Mouse (Mus musculus): ENCODE measurements around the gene Gm49368. TPM values are rescaled to one million over a fixed set of nuclear protein-coding genes. Genes with fewer than 3 reads are reported as not detected.
"Not testable (repeated sequence)": the region's sequence is repeated elsewhere in the genome, so short reads cannot be mapped to it uniquely, and the experiment has no call there.

Gm49368 gene
- polyA plus RNA-seq (2014; fragmentation: Nextera tagmentation; extraction: Ambion mirVana): not detected in 2 replicates

DNA sequence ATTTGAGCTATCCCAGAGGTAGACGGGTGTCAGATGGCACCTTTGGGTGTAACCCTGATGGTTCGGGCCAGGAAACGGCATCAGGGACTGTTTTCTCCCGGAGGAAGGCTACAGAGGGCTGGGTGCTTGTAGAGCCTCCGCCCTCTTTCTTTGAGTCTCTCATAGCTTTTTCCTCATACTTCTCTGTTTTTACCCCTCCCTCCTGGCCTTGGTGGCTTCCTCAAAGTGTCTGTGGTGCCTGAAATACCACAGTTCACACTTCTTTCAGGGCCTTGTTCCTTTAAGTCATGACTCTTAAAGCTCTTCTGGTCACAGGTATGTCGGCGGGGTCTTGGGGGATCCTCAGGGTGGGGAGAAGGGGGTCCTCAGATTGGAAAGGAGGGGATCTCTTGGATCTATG is at the start of gene Gm49368, which contains the start of gene Itgam:
Gm49368 (plus strand) TSS at position 228 of the 400 bp plus-strand sequence.
Itgam (plus strand) TSS at position 185 of the 400 bp plus-strand sequence.
- DNase-seq (ENCODE audit: low spot score): no peak
- Histone ChIP-seq H3K27ac (ENCODE audit: low read depth, low read length) (no peak within 1 kb of the TSS), H3K4me1 (ENCODE audit: control insufficient read depth, insufficient read depth, low read length) (no peaks in the 10 kb centered on the region), H3K27me3 (replicated peaks; ENCODE audit: control insufficient read depth, insufficient read depth, low read length) (no peaks in the 10 kb centered on the region), H3K4me3 (ENCODE audit: low read depth, low read length) (no peak within 1 kb of the TSS), H3K4me2 (ENCODE audit: low read length) (no peak within 1 kb of the TSS), H3K9ac (ENCODE audit: low read length) (no peak within 1 kb of the TSS), H3K36me3 (ENCODE audit: control insufficient read depth, insufficient read depth, low read length) (no peaks in the 10 kb centered on the region), H3K9me3 (replicated peaks; ENCODE audit: control insufficient read depth, low read length) (no peaks in the 10 kb centered on the region)
- ATAC-seq: no peak
- 93% methylated on average over 7 of the region's 7 CpGs for WGBS

DNA sequence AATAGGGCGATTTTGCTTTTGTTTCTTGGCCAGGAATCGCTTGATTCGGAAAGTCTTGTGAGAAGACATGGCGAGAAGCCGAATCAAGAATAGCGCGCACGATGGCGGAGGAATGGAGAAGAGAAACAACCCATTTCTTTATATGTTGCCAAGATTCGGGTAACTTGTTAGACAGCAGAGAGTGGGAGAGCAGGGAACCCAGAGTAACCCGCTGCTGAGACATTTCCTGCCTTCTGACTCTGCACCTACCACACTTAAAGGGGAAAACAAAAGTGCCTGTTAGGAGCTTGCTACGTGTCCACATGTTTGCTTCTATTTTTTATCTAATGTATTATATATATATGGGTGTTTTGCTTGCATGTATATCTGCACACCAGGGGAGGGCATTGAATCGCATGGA is 49.4 kb upstream of the Gm49368 start:
- Histone ChIP-seq H3K27ac (ENCODE audit: low read depth, low read length) (no peak overlapping the region), H3K9ac (ENCODE audit: low read length) (no peak overlapping the region), H3K36me3 (ENCODE audit: control insufficient read depth, insufficient read depth, low read length) (no peaks in the 10 kb centered on the region), H3K4me3 (ENCODE audit: low read depth, low read length) (no peak overlapping the region), H3K27me3 (replicated peaks; ENCODE audit: control insufficient read depth, insufficient read depth, low read length) (no peaks in the 10 kb centered on the region), H3K9me3 (replicated peaks; ENCODE audit: control insufficient read depth, low read length) (no peaks in the 10 kb centered on the region), H3K4me1 (ENCODE audit: control insufficient read depth, insufficient read depth, low read length) (no peaks in the 10 kb centered on the region), H3K4me2 (ENCODE audit: low read length) (no peak overlapping the region)
- ATAC-seq: no peak
- 94% methylated on average over 13 of the region's 13 CpGs for WGBS
- DNase-seq (ENCODE audit: low spot score): no peak

DNA sequence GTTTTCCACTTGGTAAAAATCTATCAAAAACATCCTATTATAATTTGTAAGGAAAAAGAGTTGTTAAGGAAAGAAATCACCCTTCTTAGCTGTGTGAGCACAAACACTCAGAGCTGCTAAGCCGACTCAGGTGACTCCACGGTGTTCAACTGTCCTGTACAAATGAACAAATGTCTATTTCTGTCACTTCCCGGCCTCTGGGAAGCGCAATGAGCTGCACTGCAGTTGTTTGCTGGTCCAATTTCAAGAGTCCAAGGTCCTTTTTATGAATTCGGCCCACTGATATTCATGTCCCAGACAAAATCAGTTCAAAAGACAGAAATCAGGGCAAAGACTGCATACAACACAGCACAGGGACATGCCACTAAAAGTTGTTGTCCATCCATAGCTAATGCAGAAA is 46.3 kb upstream of the Gm49368 start:
- H3K36me3 ChIP-seq (ENCODE audit: control insufficient read depth, insufficient read depth, low read length); H3K4me3 ChIP-seq (ENCODE audit: low read depth, low read length); H3K27ac ChIP-seq (ENCODE audit: low read depth, low read length); H3K4me2 ChIP-seq (ENCODE audit: low read length); DNase-seq (ENCODE audit: low spot score); ATAC-seq; H3K4me1 ChIP-seq (ENCODE audit: control insufficient read depth, insufficient read depth, low read length); H3K27me3 ChIP-seq (replicated peaks; ENCODE audit: control insufficient read depth, insufficient read depth, low read length); H3K9me3 ChIP-seq (replicated peaks; ENCODE audit: control insufficient read depth, low read length); H3K9ac ChIP-seq (ENCODE audit: low read length): not testable (repeated sequence)
- 87% methylated on average over 5 of the region's 5 CpGs for WGBS

DNA sequence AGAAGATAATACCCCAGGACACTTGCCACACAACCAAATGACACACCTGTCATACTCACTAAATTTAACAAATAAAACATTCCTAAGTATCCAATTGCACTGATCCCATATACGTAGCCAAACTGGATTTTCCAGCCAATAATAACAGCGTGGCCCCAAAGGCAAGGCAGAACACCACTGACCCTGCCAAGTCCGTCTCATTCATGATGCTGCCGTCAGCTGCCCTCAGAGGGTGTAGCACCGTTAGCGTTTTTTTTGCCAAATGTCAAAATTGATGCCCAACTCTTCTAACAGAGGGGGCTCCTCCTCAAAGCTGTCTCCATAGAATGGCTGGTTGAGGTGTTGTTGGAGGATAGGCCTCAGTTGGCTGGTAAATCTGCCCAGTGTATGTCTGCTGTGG is 45.8 kb upstream of the Gm49368 start:
- ATAC-seq (no peak), DNase-seq (ENCODE audit: low spot score) (no peak)
- 89% methylated on average over 6 of the region's 6 CpGs for WGBS
- Histone ChIP-seq H3K27me3 (replicated peaks; ENCODE audit: control insufficient read depth, insufficient read depth, low read length) (no peaks in the 10 kb centered on the region), H3K27ac (ENCODE audit: low read depth, low read length) (no peak overlapping the region), H3K4me3 (ENCODE audit: low read depth, low read length) (no peak overlapping the region), H3K4me2 (ENCODE audit: low read length) (no peak overlapping the region), H3K9ac (ENCODE audit: low read length) (no peak overlapping the region), H3K36me3 (ENCODE audit: control insufficient read depth, insufficient read depth, low read length) (no peaks in the 10 kb centered on the region), H3K4me1 (ENCODE audit: control insufficient read depth, insufficient read depth, low read length) (no peaks in the 10 kb centered on the region), H3K9me3 (replicated peaks; ENCODE audit: control insufficient read depth, low read length) (no peaks in the 10 kb centered on the region)

DNA sequence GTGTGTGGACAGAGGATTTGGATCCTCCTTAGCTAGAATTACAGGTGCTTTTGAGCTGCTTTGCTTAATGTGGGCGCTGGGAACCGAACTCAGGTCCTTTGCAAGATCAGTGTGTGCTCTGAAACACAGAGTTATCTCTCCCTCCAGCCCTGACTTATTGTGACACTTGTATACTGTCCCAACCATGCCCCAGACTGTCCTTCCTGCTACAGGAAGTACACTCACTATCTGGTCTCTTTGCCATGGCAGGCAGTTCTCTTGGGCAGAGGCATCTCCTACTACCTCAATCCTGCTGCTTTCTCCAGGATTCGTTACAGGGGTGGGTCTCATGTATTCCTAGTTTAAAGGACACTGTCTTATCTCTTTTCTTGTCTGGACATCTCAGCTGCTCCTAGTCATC is 44.2 kb upstream of the Gm49368 start:
- no peaks in the 10 kb centered on the region for H3K4me1 ChIP-seq (ENCODE audit: control insufficient read depth, insufficient read depth, low read length)
- no peak overlapping the region for H3K4me2 ChIP-seq (ENCODE audit: low read length)
- ATAC-seq (no peak), DNase-seq (ENCODE audit: low spot score) (no peak)
- no peaks in the 10 kb centered on the region for H3K9me3 ChIP-seq (replicated peaks; ENCODE audit: control insufficient read depth, low read length)
- no peak overlapping the region for H3K9ac ChIP-seq (ENCODE audit: low read length)
- no peak overlapping the region for H3K27ac ChIP-seq (ENCODE audit: low read depth, low read length)
- no peaks in the 10 kb centered on the region for H3K27me3 ChIP-seq (replicated peaks; ENCODE audit: control insufficient read depth, insufficient read depth, low read length)
- 81% methylated on average over 3 of the region's 3 CpGs for WGBS
- no peaks in the 10 kb centered on the region for H3K36me3 ChIP-seq (ENCODE audit: control insufficient read depth, insufficient read depth, low read length)
- no peak overlapping the region for H3K4me3 ChIP-seq (ENCODE audit: low read depth, low read length)

DNA sequence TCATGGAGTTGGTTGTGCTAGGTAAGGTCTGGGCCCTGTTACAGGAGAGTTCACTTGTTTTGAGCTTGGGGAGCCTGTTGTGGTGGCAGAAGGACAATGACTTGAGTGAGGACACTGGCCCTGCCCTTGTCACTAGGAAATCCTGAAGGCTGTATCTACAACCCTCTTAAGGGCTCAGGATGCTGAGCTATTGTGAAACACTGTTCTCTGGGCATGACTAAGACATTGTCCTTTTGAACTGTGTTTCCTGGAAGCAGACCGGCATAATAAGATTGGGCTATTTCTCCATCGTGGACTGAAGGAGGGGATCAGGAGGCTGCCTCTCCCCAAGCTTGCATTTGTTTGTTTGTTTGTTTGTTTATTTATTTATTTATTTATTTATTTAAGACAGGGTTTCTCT is 43.3 kb upstream of the Gm49368 start:
- 85% methylated on average over 2 of the region's 2 CpGs for WGBS

DNA sequence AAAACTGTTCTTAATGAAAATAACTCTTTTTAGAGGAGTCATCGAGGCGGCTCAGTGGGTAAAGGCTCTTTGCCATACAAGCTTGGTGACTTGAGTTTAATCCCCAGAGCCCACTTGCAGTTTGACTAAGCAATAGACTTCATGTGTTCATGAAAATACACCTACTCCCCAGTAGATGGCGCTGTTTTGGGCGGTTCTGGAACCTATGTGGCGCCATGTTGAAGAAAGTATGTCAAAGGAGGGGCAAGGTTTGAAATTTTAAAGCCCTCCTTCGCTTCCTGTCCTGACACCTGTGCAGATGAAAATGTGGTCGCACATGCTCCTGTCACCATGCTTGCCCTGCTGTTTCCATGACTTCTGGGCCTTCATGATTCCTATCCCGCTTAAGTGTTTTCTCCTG is 39.5 kb upstream of the Gm49368 start:
- Histone ChIP-seq H3K4me2 (ENCODE audit: low read length) (no peak overlapping the region), H3K4me1 (ENCODE audit: control insufficient read depth, insufficient read depth, low read length) (no peaks in the 10 kb centered on the region), H3K9ac (ENCODE audit: low read length) (no peak overlapping the region), H3K4me3 (ENCODE audit: low read depth, low read length) (no peak overlapping the region), H3K27me3 (replicated peaks; ENCODE audit: control insufficient read depth, insufficient read depth, low read length) (no peaks in the 10 kb centered on the region), H3K36me3 (ENCODE audit: control insufficient read depth, insufficient read depth, low read length) (no peaks in the 10 kb centered on the region), H3K9me3 (replicated peaks; ENCODE audit: control insufficient read depth, low read length) (no peaks in the 10 kb centered on the region), H3K27ac (ENCODE audit: low read depth, low read length) (no peak overlapping the region)
- ATAC-seq (no peak), DNase-seq (ENCODE audit: low spot score) (no peak)
- WGBS: 72% methylated on average over 8 of the region's 8 CpGs

More for the DNA sequence above, 43.3 kb upstream of the Gm49368 start:
- Histone ChIP-seq H3K4me2 (ENCODE audit: low read length) (no peak overlapping the region), H3K4me3 (ENCODE audit: low read depth, low read length) (no peak overlapping the region), H3K9ac (ENCODE audit: low read length) (no peak overlapping the region), H3K27me3 (replicated peaks; ENCODE audit: control insufficient read depth, insufficient read depth, low read length) (no peaks in the 10 kb centered on the region), H3K36me3 (ENCODE audit: control insufficient read depth, insufficient read depth, low read length) (no peaks in the 10 kb centered on the region), H3K27ac (ENCODE audit: low read depth, low read length) (no peak overlapping the region), H3K9me3 (replicated peaks; ENCODE audit: control insufficient read depth, low read length) (no peaks in the 10 kb centered on the region), H3K4me1 (ENCODE audit: control insufficient read depth, insufficient read depth, low read length) (no peaks in the 10 kb centered on the region)
- no peak for ATAC-seq
- no peak for DNase-seq (ENCODE audit: low spot score)

DNA sequence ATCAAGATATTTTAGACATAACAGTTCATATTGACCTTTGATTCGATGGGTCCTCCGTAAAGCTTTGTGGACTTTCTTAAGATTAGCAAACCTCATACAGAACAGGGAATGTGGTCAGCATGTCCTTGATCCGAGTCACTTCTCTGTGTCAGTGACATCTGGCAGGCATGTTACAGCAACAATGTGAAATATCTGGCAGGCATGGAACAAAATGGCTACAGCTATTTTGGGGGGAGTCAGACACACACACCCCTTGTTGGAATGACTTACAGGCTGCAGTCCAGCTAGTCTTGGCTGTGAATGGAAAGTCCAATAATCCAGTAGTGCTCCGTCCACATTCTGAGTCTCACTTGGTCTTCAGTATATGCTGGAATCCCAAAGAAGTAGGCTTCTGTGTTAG is 38.9 kb upstream of the Gm49368 start:
- Histone ChIP-seq H3K4me2 (ENCODE audit: low read length) (no peak overlapping the region), H3K4me1 (ENCODE audit: control insufficient read depth, insufficient read depth, low read length) (no peaks in the 10 kb centered on the region), H3K4me3 (ENCODE audit: low read depth, low read length) (no peak overlapping the region), H3K9me3 (replicated peaks; ENCODE audit: control insufficient read depth, low read length) (no peaks in the 10 kb centered on the region), H3K27ac (ENCODE audit: low read depth, low read length) (no peak overlapping the region), H3K27me3 (replicated peaks; ENCODE audit: control insufficient read depth, insufficient read depth, low read length) (no peaks in the 10 kb centered on the region), H3K36me3 (ENCODE audit: control insufficient read depth, insufficient read depth, low read length) (no peaks in the 10 kb centered on the region), H3K9ac (ENCODE audit: low read length) (no peak overlapping the region)
- DNase-seq (ENCODE audit: low spot score) (no peak), ATAC-seq (no peak)
- 95% methylated on average over 4 of the region's 4 CpGs for WGBS

DNA sequence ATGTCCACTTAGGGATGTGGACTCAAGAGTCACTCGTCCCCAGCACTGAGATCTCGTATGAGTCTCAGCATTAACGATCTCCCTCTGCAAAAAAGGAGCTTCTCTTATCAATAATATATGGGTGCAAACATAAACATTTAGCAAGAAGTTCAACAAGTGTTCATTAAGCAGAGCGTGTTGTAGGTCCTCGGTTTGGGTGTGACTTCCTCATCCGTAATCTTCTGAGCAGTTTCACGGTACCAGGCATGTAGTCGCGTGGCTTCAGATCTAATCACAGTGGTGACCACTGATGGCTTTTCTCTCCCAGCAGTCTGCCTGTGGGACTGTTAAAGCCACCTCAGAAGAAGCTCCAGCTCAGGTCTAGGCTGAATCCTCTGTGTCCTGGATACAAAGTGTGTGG is 38.1 kb upstream of the Gm49368 start:
- 92% methylated on average over 9 of the region's 9 CpGs for WGBS
- DNase-seq (ENCODE audit: low spot score) (no peak), ATAC-seq (no peak)
- no peak overlapping the region for H3K4me3 ChIP-seq (ENCODE audit: low read depth, low read length)
- H3K9me3 ChIP-seq (replicated peaks; ENCODE audit: control insufficient read depth, low read length): no peaks in the 10 kb centered on the region
- no peaks in the 10 kb centered on the region for H3K36me3 ChIP-seq (ENCODE audit: control insufficient read depth, insufficient read depth, low read length)
- no peak overlapping the region for H3K27ac ChIP-seq (ENCODE audit: low read depth, low read length)
- no peak overlapping the region for H3K4me2 ChIP-seq (ENCODE audit: low read length)
- no peak overlapping the region for H3K9ac ChIP-seq (ENCODE audit: low read length)
- H3K4me1 ChIP-seq (ENCODE audit: control insufficient read depth, insufficient read depth, low read length): no peaks in the 10 kb centered on the region
- H3K27me3 ChIP-seq (replicated peaks; ENCODE audit: control insufficient read depth, insufficient read depth, low read length): no peaks in the 10 kb centered on the region

Measured in forebrain, embryonic 14.5 days (tissue).